Mouse (Mus musculus) midbrain, embryonic 15.5 days (tissue): ENCODE results near the gene Gm15107. TPM values are rescaled to one million over a fixed set of nuclear protein-coding genes. Genes with fewer than 3 reads are reported as not detected.
"Not testable (repeated sequence)": the region's sequence is repeated elsewhere in the genome, so short reads cannot be mapped to it uniquely, and the experiment has no call there.

ENCODE experiments used
- ATAC-seq: fragments of 200-750 bp; cut with Nextera tagmentation; replicated peaks from 2 replicates; pipeline ENCODE4 v1.8.0; 2017; ENCODE audit warnings: moderate TSS enrichment
- H3K27ac ChIP-seq: fragments of 300-500 bp; sonication (generic); 2 replicates; pipeline ENCODE4 v1.5.1; 2015; ENCODE audit warnings: mild to moderate bottlenecking, inconsistent platforms
- H3K27me3 ChIP-seq: fragments of 300-500 bp; sonication (generic); replicated peaks from 2 replicates; pipeline ENCODE4 v1.6.1; 2015; ENCODE audit warnings: inconsistent platforms
- H3K36me3 ChIP-seq: fragments of 300-500 bp; sonication (generic); replicated peaks from 2 replicates; pipeline ENCODE4 v1.6.1; 2015; ENCODE audit warnings: inconsistent platforms
- H3K4me1 ChIP-seq: fragments of 300-500 bp; sonication (generic); 2 replicates; pipeline ENCODE4 v1.6.1; 2015; ENCODE audit warnings: inconsistent platforms
- H3K4me2 ChIP-seq: fragments of 300-500 bp; sonication (generic); 2 replicates; pipeline ENCODE4 v1.6.1; 2015; ENCODE audit warnings: inconsistent platforms, mild to moderate bottlenecking, moderate library complexity
- H3K4me3 ChIP-seq: fragments of 300-500 bp; sonication (generic); 2 replicates; pipeline ENCODE4 v1.5.1; 2015; ENCODE audit warnings: mild to moderate bottlenecking, inconsistent platforms
- H3K9ac ChIP-seq: fragments of 300-500 bp; sonication (generic); 2 replicates; pipeline ENCODE4 v1.6.1; 2015; ENCODE audit warnings: mild to moderate bottlenecking, inconsistent platforms
- H3K9me3 ChIP-seq: fragments of 300-500 bp; sonication (generic); 2 replicates; pipeline ENCODE4 v1.6.1; 2016; ENCODE audit warnings: inconsistent platforms
- WGBS: fragments of 180-500 bp; shearing (Covaris S2); methylation state at CpG from one replicate; pipeline ENCODE4 v1.1.7; 2015; ENCODE audit warnings: mixed read lengths; 5-methylcytosine and 5-hydroxymethylcytosine counted together
- polyA plus RNA-seq: library from polyadenylated mRNA; unstranded; fragments of >200 nt; fragmentation: Nextera tagmentation; extraction: Ambion mirVana; gene quantifications from 2 replicates; pipeline ENCODE4 v1.2.1, GENCODE M21; 2015

Gene Gm15107
- not detected in 2 replicates for polyA plus RNA-seq

GRCm38 (mm10) chrX:148180424-148180823 lies at the start of gene Gm15107:
Gene Gm15107, plus strand, starts transcription at chrX:148180724.
- H3K9ac ChIP-seq: not testable (repeated sequence)
- WGBS: 96% methylated on average over 2 of the region's 6 CpGs

More at GRCm38 (mm10) chrX:148180424-148180823, at the start of gene Gm15107:
- not testable (repeated sequence) for H3K36me3 ChIP-seq, H3K4me3 ChIP-seq, H3K9me3 ChIP-seq, H3K4me1 ChIP-seq, H3K27me3 ChIP-seq, H3K27ac ChIP-seq, ATAC-seq, H3K4me2 ChIP-seq

Other genes with a start within 250 kb of the Gm15107 start
- gene Gm15080, start 187.7 kb upstream of the Gm15107 start, polyA plus RNA-seq: not detected in 2 replicates